Mouse (Mus musculus) hindbrain, embryonic 10.5 days (tissue): ENCODE results near the gene Lysmd1. TPM values are rescaled to one million over a fixed set of nuclear protein-coding genes. Genes with fewer than 3 reads are reported as not detected.
A peak's percentile ranks its signal among the peaks of the same experiment; 100 is the strongest.

Source experiments
- DNase-seq: peaks from one replicate; pipeline ENCODE4 v3.0.0-alpha.2; 2017; ENCODE audit warnings: low spot score
- H3K27ac ChIP-seq: fragments of 300-500 bp; sonication (generic); 2 replicates; pipeline ENCODE4 v1.5.1; 2016; ENCODE audit warnings: mild to moderate bottlenecking, moderate library complexity
- H3K27me3 ChIP-seq: fragments of 300-500 bp; sonication (generic); 2 replicates; pipeline ENCODE4 v1.6.1; 2016; ENCODE audit warnings: mild to moderate bottlenecking; ENCODE audit not compliant: poor library complexity, insufficient read depth, severe bottlenecking
- H3K36me3 ChIP-seq: fragments of 300-500 bp; sonication (generic); 2 replicates; pipeline ENCODE4 v1.6.1; 2016; ENCODE audit warnings: mild to moderate bottlenecking, moderate library complexity
- H3K4me1 ChIP-seq: fragments of 300-500 bp; sonication (generic); replicated peaks from 2 replicates; pipeline ENCODE4 v1.6.1; 2016; ENCODE audit warnings: mild to moderate bottlenecking
- H3K4me3 ChIP-seq: fragments of 300-500 bp; sonication (generic); 2 replicates; pipeline ENCODE4 v1.5.1; 2016; ENCODE audit warnings: mild to moderate bottlenecking, moderate library complexity
- H3K9me3 ChIP-seq: fragments of 300-500 bp; sonication (generic); 2 replicates; pipeline ENCODE4 v1.6.1; 2016; ENCODE audit warnings: mild to moderate bottlenecking, moderate library complexity
- WGBS: fragments of 180-500 bp; shearing (Covaris S2); methylation state at CpG from one replicate; pipeline ENCODE4 v1.1.7; 2016; 5-methylcytosine and 5-hydroxymethylcytosine counted together
- polyA plus RNA-seq: library from polyadenylated mRNA; unstranded; fragments of >200 nt; fragmentation: Nextera tagmentation; extraction: Ambion mirVana; gene quantifications from 2 replicates; pipeline ENCODE4 v1.2.1, GENCODE M21; 2016

Gene Lysmd1
- polyA plus RNA-seq, 1 experiment from 2014 or later = 17.2 TPM

- Histone ChIP-seq H3K4me3 (no peak overlapping the region), H3K9me3 (no peaks in the 10 kb centered on the region), H3K36me3 (peaks cover 25% of the 10 kb centered on the region), H3K27me3 (no peaks in the 10 kb centered on the region), H3K4me1 (0 out of 2 replicates have a peak, but pooled peaks cover 3% of the 10 kb centered on the region), H3K27ac (no peak overlapping the region)
- no peak for DNase-seq
- 95% methylated on average over 9 of the region's 9 CpGs for WGBS
Measured at GRCm38 (mm10) chr3:95141474-95141873, 7.6 kb downstream of the Lysmd1 start.

GRCm38 (mm10) chr3:95141952-95142616 lies 8.2 kb downstream of the Lysmd1 start, which contains the start of gene Tnfaip8l2:
Tnfaip8l2 (minus strand) TSS chr3:95142360.
- H3K4me3 ChIP-seq = no peak within 1 kb of the TSS
- WGBS = 84% methylated on average over 10 of the region's 10 CpGs

DNA sequence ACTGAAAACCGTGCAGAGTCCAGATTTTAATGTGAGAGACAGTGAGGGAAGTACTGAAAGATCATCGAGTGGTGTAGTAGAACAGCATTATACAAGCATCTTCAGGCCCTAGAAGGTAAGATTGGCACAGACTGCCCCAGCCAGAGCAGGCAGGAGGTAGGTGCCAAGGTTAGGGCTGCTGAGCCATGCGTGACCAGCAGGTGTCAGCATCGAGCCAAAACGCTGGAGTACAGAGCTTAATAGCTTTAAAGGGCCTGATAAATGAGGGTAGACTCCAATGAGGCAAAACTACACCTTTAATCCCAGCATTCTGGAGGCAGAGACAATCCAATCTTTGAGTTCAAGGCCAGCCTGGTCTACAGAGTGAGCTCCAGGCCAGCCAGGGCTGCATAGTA lies 8.7 kb downstream of the Lysmd1 start:
- no peaks in the 10 kb centered on the region for H3K27me3 ChIP-seq
- 0 out of 2 replicates have a peak, but pooled peaks cover 3% of the 10 kb centered on the region for H3K4me1 ChIP-seq
- H3K9me3 ChIP-seq = no peaks in the 10 kb centered on the region
- no peak overlapping the region for H3K4me3 ChIP-seq
- H3K36me3 ChIP-seq = peaks cover 25% of the 10 kb centered on the region
- WGBS = 11% methylated on average over 5 of the region's 5 CpGs
- peak; percentile 86 for DNase-seq
- H3K27ac ChIP-seq = no peak overlapping the region

More at GRCm38 (mm10) chr3:95141952-95142616, 8.2 kb downstream of the Lysmd1 start, which contains the start of gene Tnfaip8l2:
- no peak within 1 kb of the TSS for H3K27ac ChIP-seq
- H3K27me3 ChIP-seq = no peaks in the 10 kb centered on the region
- H3K4me1 ChIP-seq = 0 out of 2 replicates have a peak, but pooled peaks cover 3% of the 10 kb centered on the region
- no peaks in the 10 kb centered on the region for H3K9me3 ChIP-seq
- DNase-seq = no peak
- peaks cover 25% of the 10 kb centered on the region for H3K36me3 ChIP-seq

DNA sequence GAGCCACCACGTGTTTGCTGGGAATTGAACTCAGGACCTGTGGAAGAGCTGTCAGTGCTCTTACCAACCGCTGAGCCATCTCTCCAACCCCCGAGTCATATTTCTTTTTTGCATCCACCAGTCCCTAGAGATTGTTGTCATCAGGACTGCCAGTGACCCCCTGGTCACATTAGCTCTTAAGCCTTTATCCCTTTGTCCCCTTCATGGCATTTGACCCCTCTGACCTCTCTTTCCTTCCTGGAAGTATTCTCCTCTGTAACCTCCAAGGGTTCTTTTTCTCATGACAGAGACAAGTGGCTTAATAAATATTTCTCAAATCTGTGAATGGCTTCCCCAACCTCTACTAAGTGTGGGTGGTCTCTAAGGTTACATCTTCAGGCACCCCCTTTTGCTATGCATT lies 14.0 kb downstream of the Lysmd1 start:
- Histone ChIP-seq H3K4me1 (peaks cover 3% of the 10 kb centered on the region; the same call in 1 of the 2 replicates), H3K4me3 (no peak overlapping the region), H3K27me3 (no peaks in the 10 kb centered on the region), H3K9me3 (no peaks in the 10 kb centered on the region), H3K27ac (no peak overlapping the region), H3K36me3 (no peaks in the 10 kb centered on the region)
- WGBS = 47% methylated on average over 3 of the region's 3 CpGs
- DNase-seq = no peak

DNA sequence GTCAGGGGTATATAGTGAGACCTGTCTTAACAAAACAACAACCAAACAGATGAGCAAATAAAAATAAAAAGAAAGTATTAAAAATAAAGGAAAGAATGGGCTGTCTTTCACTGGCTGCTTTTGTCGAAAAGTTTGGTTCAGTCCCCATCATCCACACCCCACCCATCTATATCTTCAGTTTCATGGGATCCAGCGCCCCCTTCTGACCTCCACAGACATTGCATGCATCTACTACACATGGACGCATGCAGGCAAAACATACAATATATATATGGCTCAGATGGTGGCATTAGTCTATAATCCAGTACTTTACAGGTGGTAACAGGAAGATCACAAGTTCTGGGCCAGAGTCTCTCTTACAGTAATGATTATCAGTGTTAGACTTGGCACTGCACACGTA lies 20.0 kb downstream of the Lysmd1 start:
- H3K4me1 ChIP-seq = peaks cover 3% of the 10 kb centered on the region; the same call in 1 of the 2 replicates
- H3K4me3 ChIP-seq = no peak overlapping the region
- DNase-seq = no peak
- no peaks in the 10 kb centered on the region for H3K36me3 ChIP-seq
- no peaks in the 10 kb centered on the region for H3K9me3 ChIP-seq
- H3K27me3 ChIP-seq = peaks cover 7% of the 10 kb centered on the region
- H3K27ac ChIP-seq = no peak overlapping the region
- WGBS = 55% methylated on average over 4 of the region's 4 CpGs

DNA sequence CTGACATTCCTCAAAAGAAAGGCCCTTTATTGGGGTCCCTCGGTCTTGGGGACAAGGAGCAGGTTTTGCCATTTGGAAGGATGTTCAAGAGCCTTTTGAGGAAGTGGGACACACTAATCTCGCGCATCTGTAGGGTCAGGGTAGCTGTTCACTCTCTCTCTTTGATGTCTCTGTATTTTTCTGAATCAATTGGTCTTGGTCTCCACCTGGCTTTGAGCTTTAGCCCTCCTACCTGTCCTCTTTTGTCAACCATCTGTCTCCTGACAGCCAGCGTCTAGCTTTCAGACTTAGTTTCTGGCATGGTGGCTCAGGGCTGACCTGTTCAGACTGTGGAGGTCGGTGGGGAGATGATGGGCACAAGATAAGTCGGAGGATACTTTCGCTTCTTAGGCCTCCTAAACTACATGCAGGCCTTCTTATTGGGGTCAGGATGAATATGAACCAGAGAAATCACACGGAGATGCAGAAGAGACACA lies 25.7 kb downstream of the Lysmd1 start:
- Histone ChIP-seq H3K4me1 (peaks cover 44% of the 10 kb centered on the region), H3K9me3 (no peaks in the 10 kb centered on the region), H3K36me3 (peaks cover 13% of the 10 kb centered on the region), H3K27ac (peak overlapping the region; percentile 91; the same call in 1 of the 2 replicates), H3K27me3 (peaks cover 42% of the 10 kb centered on the region), H3K4me3 (peak overlapping the region; percentile 85)
- 16% methylated on average over 8 of the region's 8 CpGs for WGBS
- no peak for DNase-seq

GRCm38 (mm10) chr3:95159987-95160963 lies 26.4 kb downstream of the Lysmd1 start, which contains the start of gene Sema6c:
Sema6c (plus strand) TSS chr3:95160457.
- DNase-seq = peak; percentile 90
- H3K9me3 ChIP-seq = no peaks in the 10 kb centered on the region
- H3K4me1 ChIP-seq = peaks cover 44% of the 10 kb centered on the region
- under 1% methylated on average over 66 of the region's 66 CpGs for WGBS
- peak within 1 kb of the TSS; percentile 85 for H3K4me3 ChIP-seq
- peaks cover 20% of the 10 kb centered on the region for H3K36me3 ChIP-seq
- peak within 1 kb of the TSS; percentile 91 for H3K27ac ChIP-seq
- H3K27me3 ChIP-seq = peaks cover 42% of the 10 kb centered on the region

GRCm38 (mm10) chr3:95161041-95161551 lies 27.2 kb downstream of the Lysmd1 start:
- Histone ChIP-seq H3K27ac (peak overlapping the region; percentile 91), H3K4me3 (peak overlapping the region; percentile 85), H3K4me1 (peaks cover 44% of the 10 kb centered on the region), H3K9me3 (no peaks in the 10 kb centered on the region), H3K27me3 (peaks cover 42% of the 10 kb centered on the region), H3K36me3 (peaks cover 28% of the 10 kb centered on the region)
- 1% methylated on average over 30 of the region's 30 CpGs for WGBS
- DNase-seq = peak; percentile 49

DNA sequence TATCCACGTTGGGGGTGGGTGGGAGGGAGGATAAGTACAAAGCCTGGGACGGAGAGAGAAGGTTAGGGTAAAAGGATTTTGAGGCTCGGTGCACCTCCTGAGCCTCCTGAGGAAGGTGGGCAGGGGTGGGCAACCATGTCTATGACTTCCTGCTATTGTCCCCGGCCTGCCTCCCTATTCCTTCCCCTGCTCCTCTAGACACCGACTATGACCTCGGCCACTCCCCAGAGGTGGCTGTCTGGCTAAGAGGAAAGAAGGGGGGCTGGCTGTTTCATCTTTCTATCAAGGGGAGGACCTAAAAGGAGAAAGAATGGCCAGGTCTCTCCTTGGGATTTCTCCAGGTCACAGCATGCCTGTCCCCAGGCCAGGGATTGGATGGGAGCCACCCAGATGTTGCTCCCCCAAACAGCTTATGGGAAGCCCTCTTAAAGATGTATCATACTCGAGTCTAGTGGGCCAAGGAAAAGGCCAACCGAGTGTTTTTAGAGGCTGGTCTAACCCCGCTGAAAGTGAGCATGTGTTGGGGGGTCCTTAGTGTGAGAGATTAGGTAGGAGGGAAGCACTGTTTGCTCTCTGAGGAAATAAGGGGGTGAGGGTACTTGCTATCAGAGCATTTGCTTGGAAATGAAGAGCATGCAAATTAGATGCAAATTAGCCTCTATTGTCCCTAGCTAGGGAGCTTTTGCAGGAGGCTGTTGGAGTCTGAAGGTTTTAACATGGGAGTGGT lies 27.9 kb downstream of the Lysmd1 start:
- H3K9me3 ChIP-seq = no peaks in the 10 kb centered on the region
- H3K4me3 ChIP-seq = peak overlapping the region; percentile 85
- peaks cover 42% of the 10 kb centered on the region for H3K27me3 ChIP-seq
- H3K27ac ChIP-seq = peak overlapping the region; percentile 91
- DNase-seq = peak; percentile 16
- peaks cover 35% of the 10 kb centered on the region for H3K36me3 ChIP-seq
- 4% methylated on average over 9 of the region's 9 CpGs for WGBS
- H3K4me1 ChIP-seq = peaks cover 44% of the 10 kb centered on the region

- Histone ChIP-seq H3K4me1 (peaks cover 44% of the 10 kb centered on the region), H3K9me3 (no peaks in the 10 kb centered on the region), H3K4me3 (peak overlapping the region; percentile 85), H3K27ac (peak overlapping the region; percentile 91), H3K36me3 (peaks cover 40% of the 10 kb centered on the region), H3K27me3 (peaks cover 42% of the 10 kb centered on the region)
- WGBS = 53% methylated on average over 2 of the region's 2 CpGs
- no peak for DNase-seq
Measured at GRCm38 (mm10) chr3:95162345-95162628, 28.4 kb downstream of the Lysmd1 start.

DNA sequence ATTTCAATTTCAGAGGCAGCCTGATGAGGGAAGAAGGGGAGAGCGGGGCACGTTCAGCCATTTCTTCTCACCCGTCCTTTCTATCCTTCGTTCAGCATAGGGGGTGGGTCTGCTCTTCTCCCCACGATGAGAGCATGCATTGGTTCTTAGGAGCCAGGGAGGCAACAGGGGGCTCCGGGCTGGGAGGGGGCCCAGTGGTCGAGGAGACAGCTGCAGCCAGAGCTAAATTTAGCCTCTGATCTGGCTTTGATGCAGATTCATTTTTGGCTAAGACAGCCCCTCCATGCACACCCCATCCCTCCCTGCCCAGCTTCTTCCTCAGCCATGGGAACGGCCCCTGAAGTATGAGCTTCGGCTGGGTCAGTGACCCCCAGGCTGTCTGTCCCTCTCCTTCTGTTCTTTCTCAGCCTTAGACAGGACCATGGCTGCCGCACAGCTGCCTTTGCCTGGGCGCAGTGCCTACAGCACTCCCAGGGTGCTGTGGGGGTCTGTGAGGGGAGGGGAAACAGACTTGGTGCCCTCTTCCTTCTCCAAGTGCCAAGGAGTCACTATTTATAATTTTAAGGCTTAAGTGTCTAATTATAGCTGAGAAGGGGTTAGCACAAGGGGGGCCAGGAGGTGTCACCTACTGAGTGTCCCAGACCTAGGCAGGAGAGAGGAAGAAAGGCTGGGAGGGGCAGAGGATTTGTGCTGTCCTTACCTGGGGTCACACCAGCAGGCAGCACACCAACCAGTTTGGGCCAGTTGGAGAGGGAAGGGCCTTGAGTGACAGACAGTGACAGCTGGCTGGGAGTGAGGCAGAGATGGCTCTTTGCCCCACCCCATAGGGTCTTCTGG lies 29.7 kb downstream of the Lysmd1 start:
- Histone ChIP-seq H3K27me3 (peaks cover 42% of the 10 kb centered on the region), H3K4me1 (peaks cover 44% of the 10 kb centered on the region), H3K27ac (peak overlapping the region; percentile 60), H3K36me3 (peaks cover 54% of the 10 kb centered on the region), H3K9me3 (no peaks in the 10 kb centered on the region), H3K4me3 (peak overlapping the region; percentile 85)
- DNase-seq = no peak
- 58% methylated on average over 11 of the region's 11 CpGs for WGBS
